Mouse (Mus musculus) erythroid progenitor cell, adult 5-6 weeks (primary cell): ENCODE results near the gene Trmt13. TPM values are rescaled to one million over a fixed set of nuclear protein-coding genes. Genes with fewer than 3 reads are reported as not detected.
"Not testable (repeated sequence)": the region's sequence is repeated elsewhere in the genome, so short reads cannot be mapped to it uniquely, and the experiment has no call there.

Source experiments
- ATAC-seq: replicated peaks from 2 replicates; pipeline ENCODE4 v1.8.0; 2016; ENCODE audit warnings: moderate number of reproducible peaks, mild to moderate bottlenecking, moderate TSS enrichment, inconsistent platforms; ENCODE audit not compliant: poor library complexity, low FRiP score, severe bottlenecking
- total RNA-seq, 2 experiments: library from RNA; stranded (forward) in 1 of 2; stranded (reverse) in 1 of 2; fragments of 150-400 nt in 1 of 2; fragments of 186-747, 209-891 nt in 1 of 2; gene quantifications; 2 replicates each; pipeline versions ENCODE4 v1.2.3 to v1.2.4; 2015 to 2017; ENCODE audit warnings: low replicate concordance in 2 of 2

The Trmt13 gene
- total RNA-seq (2015; ENCODE audit: low replicate concordance): 4.2 and 4.3 TPM in 2 replicates
- 17.5 and 22.0 TPM in 2 replicates for total RNA-seq (2017; ENCODE audit: low replicate concordance)

DNA sequence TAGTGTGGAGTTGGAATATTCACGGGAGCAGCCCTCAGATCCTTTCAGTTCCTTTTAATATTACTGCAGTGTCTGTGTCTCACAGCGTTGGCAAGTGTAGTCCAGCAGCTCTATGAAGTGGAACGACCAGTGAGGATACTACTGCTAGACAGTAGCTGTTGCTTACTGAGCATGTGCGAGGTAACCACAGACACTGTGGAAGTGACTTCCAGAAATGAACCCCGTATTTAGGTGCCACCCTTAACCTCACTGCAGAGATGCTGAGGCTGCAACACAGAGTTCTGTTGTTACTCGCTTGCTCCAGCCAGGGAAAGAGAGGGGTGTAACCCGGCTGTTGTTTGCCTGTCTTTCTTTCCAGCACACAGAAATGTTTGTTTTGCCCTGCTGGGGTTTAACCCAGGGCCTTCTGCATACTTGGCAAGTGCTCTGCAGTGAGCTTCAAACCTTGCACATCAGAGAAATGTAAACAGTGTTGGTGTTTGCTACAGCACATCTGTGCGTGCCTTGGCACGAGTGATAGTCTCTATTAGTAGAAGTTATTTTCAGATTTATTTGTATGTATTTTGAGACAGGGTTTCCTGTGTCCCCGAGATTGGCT lies at the start of gene Trmt13:
TSS of gene Trmt13 (minus strand) at position 293 of the 598 bp plus-strand sequence.
- ATAC-seq: no peak

DNA sequence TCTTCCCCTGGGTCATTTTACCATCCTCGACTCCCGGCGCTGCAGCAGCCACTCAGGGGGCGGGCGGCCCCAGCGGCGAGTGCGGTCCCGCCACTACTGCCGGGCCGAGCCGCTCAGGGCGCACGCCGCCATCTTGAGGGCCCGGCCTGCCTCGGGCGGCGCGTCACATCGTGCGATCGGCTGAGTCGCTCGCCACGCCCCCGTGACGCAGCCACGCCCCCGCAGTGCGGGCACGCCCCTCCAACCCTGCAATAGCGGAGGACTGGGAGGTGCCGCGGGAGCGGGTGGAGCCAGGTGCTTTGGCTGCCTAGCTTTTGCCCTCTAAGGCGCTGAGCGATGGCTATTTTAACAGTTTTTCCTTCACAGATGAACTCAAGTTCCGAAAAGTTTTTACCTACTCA lies 48.1 kb upstream of the Trmt13 start, which contains the start of gene Mfsd14a:
TSS of gene Mfsd14a (minus strand) at position 215 of the 401 bp plus-strand sequence.
- ATAC-seq: peak; percentile 98

DNA sequence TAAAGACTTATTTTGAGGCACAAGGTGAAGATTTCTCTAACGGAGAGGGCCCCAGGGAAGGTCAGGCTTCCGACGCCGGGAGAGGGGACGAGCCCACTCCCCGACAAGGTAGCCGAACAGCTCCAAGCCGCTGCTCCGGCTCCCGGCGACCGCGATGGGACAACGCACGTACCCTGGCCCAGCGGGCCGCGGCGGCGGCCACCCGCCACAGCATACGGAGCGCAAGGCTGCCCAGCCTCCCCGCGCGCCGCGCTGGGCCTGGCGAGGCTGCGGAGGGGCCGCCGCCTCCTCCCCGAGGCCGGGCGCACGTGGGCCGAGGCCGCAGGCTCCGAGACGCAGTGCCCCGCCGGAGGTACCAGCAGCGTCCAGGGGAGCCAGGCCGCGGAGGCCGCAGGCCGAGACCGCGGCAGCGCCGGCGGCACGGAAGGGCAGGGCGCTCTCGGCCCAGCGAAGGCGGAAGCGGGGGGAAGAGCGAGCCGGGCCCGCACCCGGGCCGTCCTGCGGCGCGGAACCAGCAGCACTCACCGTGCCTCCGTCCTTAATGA lies 47.6 kb upstream of the Trmt13 start:
- peak; percentile 50 for ATAC-seq

DNA sequence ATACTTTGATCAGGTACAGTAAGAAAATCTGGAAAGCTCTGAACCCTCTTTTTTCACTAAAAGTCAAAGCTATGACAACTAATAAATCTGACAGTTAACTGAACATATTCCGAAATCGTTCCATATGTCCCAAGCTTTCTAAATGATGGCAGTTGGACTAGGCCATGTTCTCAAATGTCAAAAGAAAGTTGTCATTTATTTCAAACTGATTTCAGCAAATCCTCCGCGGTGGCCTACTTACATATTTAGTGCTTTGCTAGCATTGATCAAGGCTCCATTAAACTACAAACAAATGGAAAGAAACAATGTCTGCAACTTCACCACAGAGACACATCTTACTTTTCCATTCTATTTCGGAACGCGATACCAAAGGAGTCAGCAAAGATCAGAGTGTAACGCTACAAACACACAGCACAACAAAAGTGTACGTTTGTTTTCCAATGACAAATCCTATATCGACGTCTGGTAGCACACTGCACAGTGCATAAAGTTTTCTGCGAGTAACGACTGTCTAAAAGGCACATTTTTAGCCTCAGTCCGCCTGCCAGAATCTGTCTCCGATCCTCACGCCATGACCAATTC lies 47.0 kb upstream of the Trmt13 start:
- ATAC-seq: no peak

DNA sequence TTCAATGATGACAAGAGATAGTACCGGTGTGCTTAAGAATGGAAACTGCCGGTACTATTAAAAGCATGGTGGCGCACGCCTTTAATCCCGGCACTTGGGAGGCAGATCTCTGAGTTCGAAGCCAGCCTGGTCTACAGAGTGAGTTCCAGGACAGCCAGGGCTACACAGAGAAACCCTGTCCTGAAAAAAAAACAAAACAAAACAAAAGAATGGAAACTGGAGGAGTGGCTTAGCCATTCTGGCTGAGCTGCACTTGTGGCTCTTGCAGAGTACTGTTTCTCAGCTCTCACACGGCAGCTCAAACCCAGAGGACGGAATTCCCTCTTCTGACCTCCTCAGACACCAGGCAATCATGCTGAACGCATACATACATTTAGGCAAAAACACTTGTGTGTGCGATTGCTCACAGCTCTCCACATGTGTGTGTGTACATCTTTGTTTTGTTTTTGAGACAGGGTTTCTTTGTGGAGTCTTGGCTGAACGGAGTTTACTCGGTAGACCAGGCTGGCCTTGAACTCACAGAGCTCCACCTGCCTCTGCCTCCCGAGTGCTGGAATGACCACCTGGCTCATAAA lies 45.6 kb upstream of the Trmt13 start:
- no peak for ATAC-seq

DNA sequence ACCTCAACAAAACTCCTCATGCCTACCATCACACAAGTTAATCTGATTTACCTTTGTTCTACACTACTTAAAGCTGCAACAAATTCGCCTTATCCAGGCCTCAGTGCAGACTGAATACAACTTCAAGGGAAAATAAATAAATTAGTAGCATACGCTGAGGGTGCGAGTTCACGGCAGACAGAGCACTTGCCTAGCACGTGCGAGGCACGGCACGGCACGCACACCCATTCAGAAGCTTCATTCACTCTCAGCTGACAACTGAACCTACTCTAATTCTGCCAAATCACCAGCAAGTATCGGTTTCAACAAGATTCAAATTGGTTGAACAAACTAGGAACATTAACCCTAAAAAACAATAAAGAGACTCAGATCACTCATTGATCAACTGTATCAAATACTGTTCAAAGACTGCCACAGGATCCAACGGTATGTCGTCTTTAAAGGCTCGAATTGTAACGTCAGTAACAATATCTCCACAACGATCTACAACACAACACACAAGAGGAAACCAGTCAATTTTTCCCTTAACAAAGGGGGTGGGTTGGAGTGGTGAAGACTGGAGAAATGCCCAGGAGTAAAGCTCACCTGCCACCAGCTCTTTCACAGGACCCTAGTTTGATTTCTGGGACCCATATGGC lies 44.7 kb upstream of the Trmt13 start:
- no peak for ATAC-seq

DNA sequence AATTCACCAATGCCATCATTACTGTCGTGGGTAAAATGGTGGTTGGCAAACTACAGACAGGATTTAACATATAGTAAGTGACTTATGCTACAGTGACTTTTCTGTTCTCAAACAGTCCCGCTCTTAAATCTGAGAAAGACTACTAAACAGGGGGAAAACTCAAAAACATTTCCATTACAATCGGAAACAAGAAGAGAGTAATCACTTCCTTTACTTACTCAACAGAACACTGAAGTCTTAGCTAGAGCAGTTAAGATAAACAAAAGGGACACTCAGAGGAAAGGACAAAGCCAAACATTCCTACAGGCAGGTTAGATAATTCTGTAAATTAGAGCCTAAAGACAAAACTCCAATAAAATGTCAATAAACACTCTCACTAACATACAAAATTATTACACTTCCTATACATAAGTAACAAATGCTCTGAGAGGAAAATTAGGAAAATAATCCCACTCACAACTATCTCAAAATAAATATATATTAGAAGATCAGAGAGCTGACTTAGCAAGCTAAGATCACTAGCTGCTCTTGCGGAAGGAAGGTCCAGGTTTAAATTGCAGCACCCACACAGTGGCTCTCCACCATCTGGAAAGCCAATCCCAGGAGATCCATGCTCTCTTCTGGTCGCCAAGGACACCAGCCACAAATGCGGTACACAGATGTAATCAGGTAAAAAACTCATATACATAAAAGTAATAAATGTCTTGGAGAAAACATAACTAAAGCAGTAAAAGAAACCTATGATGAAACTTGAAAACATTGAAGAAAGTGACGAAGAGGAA lies 42.0 kb upstream of the Trmt13 start:
- no peak for ATAC-seq

DNA sequence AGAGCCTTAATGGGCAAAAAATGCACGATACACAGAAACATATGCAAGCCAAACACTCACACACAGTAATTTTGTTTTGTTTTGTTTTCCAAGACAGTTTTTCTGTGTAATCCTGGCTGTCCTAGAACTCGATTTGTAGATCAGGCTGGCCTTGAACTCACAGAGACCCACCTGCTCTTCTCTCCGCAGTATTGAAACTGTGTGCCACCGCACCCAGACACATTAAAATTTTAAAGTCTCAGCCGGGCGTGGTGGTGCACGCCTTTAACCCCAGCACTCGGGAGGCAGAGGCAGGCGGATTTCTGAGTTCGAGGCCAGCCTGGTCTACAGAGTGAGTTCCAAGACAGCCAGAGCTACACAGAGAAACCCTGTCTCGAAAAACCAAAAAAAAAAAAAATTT lies 39.7 kb upstream of the Trmt13 start:
- not testable (repeated sequence) for ATAC-seq

DNA sequence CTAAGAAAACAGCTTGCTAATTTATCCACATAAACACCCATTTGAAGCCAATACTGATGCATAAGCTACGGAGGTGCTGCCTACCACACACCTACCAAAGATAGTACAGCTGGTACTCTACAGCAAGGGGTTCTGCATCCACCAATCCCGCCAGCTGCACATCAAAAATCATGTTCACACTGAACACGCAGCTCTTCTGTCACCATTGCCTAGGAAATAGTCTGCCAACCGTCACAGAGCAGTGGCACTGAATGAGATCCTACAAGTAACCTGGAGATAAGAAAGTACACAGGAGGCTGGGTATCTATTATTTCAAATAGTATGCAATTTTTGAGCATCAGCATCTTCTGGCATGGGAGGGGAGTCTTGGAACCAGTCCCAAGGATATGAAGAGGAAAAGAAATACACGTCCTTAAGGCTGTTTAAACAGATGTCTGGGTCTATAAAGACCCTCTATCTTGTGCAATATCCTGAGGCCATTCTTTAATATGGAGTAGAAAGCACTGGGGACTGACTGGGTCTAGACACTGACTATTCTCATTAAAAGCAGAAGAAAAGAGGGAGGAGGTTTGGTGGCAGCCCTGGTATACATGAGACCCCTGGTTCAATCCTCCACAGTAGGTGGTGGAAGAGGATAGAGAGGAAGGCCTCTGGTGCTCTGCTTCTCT lies 39.0 kb upstream of the Trmt13 start:
- ATAC-seq: 0 out of 2 replicates have a peak, but pooled peaks have one; percentile 13

DNA sequence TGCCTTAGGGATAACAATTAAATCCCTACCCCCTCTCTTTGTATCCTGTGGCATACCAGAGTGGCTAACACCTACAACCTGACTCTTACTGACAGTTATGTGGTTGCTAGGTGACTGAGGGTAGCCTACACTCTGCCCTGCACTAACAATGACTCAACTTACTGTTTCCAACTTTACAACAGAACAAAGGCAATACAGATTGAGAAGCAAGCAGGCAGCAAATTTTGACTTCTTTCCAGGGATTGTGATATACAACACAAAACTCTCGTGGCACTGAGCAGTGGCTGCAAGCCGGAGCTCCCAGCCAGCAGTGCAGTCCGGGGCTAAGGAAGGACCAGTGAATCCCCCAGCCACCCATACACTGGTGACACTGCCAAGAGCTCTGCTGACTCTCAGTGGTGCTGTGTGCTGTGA lies 37.7 kb upstream of the Trmt13 start:
- ATAC-seq: no peak

DNA sequence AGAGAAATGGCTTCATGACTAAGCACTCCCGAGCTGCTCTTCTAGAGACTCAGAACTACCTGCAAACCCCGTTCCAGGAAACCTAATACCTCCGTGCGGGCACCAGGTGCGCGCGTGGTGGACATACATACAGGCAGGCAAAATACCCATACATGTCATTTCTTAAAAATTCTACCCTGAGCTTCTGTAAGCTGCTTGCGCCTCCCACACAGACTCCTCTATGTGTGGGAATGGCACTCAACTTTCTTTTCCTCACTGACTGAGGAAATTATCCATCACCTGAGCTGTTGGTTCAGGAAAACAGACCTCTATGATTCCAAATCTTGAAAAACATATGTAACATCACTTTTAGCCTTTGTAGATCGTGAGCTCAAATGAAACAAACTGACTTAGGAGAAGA lies 36.3 kb upstream of the Trmt13 start:
- ATAC-seq: no peak

DNA sequence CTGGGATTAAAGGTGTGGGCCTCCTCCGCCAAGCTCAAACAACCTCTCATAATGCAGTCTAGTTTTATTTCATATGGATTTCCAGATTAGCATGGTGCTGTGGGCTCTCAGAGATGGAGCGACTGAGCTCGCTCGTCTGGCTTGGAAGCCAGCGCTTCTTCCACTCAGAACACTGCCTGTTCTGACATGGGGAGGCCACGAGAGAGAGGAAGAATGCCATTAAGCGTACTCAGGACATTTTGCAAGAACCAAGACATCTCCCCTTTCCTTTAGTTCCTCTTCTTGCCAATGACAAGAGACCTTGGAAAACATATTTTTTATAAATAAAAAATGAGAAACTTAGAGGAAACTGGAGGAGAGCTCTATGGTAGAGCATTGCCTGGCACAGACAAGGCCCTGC lies 34.4 kb upstream of the Trmt13 start:
- no peak for ATAC-seq

DNA sequence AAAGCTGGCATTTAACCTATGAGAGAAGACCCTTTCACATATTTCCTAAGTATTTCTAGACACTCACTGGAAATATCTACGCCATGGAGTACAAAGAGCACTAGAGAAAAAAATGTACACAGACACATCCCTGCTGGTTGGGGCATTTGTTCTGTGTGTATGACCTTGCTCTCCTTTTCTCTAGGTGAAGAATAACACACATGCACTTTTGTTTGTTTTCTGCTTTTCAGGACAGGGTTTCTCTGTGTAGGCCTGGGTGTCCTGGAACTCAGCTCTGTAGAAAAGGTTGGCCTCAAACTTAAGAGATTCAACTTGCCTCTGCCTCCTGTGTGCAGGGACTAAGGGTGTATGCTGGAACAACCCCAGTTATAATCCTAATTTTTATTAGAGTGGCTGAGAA lies 32.0 kb upstream of the Trmt13 start:
- ATAC-seq: no peak

DNA sequence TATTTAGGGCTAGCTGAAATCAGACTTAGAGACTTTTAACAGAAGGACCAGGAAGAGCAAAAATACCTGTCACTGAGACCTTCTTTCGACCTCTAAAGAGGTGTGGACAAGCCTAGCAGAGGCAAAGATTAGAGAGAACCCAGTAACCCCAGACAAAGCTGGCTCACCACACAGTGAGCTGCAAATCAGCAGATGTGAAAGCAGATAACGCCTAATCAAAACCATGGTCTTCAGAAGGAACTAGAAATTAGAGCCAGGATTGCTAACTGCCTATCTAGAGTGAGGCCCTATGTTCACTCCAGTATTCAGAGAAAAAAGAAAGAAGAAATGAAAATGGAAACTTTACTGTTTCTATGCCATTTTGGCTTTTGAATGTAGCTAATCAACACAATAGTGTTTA lies 28.0 kb upstream of the Trmt13 start:
- no peak for ATAC-seq

DNA sequence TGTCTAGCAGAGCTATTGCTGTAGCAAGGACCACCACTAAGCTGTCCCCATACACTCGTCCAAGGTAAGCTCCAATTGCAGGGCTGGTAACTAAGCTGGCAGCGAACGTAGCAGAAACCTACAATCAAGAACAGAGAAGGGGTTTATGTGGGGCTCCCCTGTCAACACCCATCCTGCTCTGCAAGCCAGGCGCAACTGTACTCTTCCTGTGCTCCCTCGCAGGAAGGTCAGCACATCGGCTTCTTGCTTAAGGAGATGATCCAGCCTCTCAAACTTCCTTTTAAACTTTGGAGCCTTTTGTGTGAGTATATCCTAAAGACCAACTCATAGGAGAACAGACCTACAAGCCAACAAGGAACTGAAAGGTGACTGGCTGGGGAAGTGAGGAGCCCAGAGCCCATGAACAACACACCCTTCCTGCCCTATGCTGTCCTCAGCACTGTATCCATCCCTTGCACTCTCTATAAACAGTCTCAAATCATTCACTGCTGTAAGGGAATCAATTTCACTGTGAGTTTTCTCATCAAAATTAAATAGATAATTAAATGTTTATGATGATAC lies 27.5 kb upstream of the Trmt13 start:
- ATAC-seq: no peak

DNA sequence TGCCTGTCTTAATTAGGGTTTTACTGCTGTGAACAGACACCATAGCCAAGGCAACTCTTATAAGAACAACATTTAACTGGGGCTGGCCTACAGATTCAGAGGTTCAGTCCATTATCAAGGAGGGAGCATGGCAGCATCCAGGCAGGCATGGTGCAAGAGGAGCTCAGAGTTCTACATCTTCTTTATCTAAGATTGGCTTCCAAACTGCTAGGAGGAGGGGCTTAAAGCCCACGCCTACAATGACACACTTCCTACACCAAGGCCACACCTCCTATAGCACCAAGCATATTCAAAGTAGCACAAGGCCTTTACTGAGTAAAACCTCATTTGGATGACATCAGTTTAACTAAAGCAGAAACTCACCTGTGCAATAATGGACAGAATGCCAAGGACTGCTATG lies 25.6 kb upstream of the Trmt13 start:
- peak; percentile 68 for ATAC-seq

DNA sequence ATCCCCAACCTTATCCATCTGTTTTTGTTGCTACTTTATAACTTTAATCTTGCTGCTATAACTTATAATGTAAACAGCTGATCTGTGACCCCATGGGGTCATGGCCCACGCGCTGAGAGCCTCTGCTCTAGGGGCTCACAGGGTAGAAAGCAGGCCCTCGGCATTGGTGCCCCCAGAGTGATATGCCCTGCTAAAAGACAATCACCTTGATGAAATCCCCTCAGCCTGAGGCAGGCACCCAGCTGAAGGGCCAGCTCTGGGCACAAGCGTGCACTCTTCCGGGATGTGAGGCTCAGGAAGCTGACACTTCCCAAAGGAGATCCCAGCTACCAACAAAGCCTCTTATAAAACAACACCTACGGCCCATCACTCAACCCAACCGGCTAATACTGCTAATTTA lies 24.2 kb upstream of the Trmt13 start:
- ATAC-seq: no peak

DNA sequence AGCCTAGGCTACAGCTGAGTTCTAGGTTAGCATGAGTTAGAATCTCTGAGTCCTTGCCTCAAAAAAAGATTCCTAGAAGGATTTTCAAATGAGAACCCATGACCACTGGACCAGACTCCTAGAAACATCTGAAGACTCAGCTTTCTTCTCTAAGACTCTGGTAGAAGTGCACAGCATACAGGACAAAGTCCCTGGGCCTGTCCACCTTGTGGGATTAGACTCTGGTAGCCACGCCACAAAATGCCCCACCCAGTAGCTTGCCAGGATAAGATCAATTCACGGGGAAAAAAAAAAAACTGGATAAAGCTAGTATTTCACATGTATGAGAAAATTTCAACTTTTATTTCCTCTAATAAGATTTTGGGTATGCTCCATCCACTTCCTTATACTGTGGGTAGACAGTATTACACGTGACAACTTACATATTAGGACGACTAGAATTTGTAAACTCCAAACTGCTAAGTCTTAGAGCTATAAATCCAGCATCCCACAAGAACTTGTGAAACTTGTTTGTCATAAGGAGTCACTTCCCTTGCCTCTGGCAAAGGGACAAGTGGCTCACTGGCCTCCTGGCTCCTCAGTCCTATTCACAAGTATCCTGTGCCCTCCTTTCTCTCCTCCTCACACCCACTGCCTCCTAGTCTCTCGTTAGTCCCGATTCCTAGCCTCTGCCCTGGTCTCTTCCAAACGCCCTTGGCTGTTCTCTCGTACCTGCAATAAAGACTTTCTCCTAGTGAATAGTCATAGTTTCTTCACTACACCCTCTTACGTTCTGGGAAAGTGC lies 23.5 kb upstream of the Trmt13 start:
- ATAC-seq: no peak
